Mouse (Mus musculus): Measurements from ENCODE around the gene Srgap1. TPM values are rescaled to one million over a fixed set of nuclear protein-coding genes. Genes with fewer than 3 reads are reported as not detected.

The Srgap1 gene
- polyA plus RNA-seq, 1 experiment from 2014 or later = 32.0 TPM

DNA sequence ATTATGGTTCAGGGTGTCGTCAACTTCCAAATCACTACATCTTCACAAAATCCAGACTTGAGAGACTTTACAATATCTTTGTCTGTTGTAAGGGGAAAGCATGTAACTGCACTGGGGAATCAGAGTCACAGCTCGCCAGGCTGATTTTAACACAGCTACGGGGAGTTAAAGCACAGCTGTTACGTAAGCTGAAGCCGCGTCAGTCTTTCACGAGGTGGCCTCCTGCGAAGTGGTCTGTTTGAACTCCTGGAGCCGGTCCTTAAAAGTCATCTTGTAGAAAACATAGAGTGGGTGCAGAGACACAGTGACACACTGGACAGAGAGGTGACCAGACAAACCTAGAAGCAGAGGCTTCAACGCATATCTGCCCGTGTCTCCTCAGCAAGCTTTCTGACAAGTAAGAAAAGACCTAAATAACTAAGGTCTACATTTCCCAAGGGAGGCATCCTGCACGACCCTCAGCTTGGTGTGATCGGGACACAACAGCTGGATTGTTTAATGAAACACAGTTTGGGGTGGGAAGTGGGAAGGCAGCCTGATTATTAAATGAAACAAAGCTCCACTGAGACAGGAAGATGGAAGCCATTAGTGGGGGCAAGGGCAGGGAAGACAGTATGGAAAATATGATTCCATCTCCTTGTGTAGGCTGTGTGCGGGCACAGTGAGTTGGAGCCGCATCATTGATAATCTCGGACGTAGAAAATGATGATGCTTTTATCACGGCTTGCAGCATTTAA lies 181.4 kb downstream of the Srgap1 start:
- no peak overlapping the region for H3K9ac ChIP-seq (replicated peaks; ENCODE audit: low read depth, low read length)
- no peak for ATAC-seq
- no peak overlapping the region for H3K4me3 ChIP-seq (replicated peaks; ENCODE audit: low read length)
- H3K4me1 ChIP-seq (replicated peaks; ENCODE audit: control insufficient read depth, insufficient read depth, low read length) = no peaks in the 10 kb centered on the region
- no peak overlapping the region for H3K4me2 ChIP-seq (ENCODE audit: low read length)
- 75% methylated on average over 18 of the region's 18 CpGs for WGBS
- no peaks in the 10 kb centered on the region; the same call in 1 of the 2 replicates for H3K9me3 ChIP-seq (ENCODE audit: control insufficient read depth, low read length)
- no peak overlapping the region for H3K27ac ChIP-seq (ENCODE audit: low read length)
- H3K27me3 ChIP-seq (replicated peaks; ENCODE audit: control insufficient read depth, insufficient read depth, low read length) = no peaks in the 10 kb centered on the region
- H3K36me3 ChIP-seq (ENCODE audit: control insufficient read depth, insufficient read depth) = peaks cover 12% of the 10 kb centered on the region

- H3K27ac ChIP-seq (ENCODE audit: low read length) = no peak overlapping the region
- H3K4me2 ChIP-seq (ENCODE audit: low read length) = no peak overlapping the region
- H3K36me3 ChIP-seq (ENCODE audit: control insufficient read depth, insufficient read depth) = no peaks in the 10 kb centered on the region
- H3K4me1 ChIP-seq (replicated peaks; ENCODE audit: control insufficient read depth, insufficient read depth, low read length) = peaks cover 5% of the 10 kb centered on the region; the same call in 1 of the 2 replicates
- no peaks in the 10 kb centered on the region for H3K9me3 ChIP-seq (ENCODE audit: control insufficient read depth, low read length)
- H3K27me3 ChIP-seq (replicated peaks; ENCODE audit: control insufficient read depth, insufficient read depth, low read length) = no peaks in the 10 kb centered on the region
- no peak for ATAC-seq
- 60% methylated on average over 2 of the region's 2 CpGs for WGBS
- no peak overlapping the region for H3K4me3 ChIP-seq (replicated peaks; ENCODE audit: low read length)
- no peak overlapping the region for H3K9ac ChIP-seq (replicated peaks; ENCODE audit: low read depth, low read length)
Observed at GRCm38 (mm10) chr10:121860924-121861323, 186.2 kb downstream of the Srgap1 start.

DNA sequence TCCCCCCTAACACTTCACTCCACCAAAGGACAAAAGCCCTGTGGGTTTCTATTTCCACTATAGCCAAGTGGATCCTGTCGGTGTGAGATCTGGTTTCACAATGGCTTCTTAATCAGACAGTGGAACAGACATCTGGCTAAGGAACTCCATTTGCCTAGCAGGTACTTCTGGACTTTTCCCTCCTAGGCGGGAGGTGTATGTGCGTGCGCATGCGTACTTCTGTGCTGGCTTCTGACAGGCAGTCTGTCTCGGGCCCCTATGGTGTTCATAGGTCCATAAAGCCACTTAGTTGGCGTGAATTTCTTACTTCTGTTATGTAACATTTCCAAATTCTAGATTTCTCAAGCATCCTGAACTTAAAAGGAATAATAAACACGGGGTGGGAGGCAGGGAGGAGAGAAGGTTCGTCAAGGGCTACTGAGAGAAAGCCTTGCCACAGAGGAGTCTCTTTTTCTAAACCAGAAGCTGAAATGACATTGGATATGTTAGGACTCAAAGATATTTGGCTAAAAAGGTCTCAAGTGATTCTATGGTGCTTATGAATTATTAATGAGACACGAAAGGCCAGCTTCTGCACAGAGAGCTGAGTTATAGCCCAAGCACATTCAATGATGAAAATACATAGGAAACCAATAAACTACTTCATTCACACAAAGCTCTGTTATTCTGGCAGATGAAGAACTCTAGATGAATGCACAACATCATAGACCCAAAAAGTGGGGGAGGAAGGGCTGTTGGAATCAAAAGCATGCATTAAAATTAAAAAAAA lies 187.1 kb downstream of the Srgap1 start:
- H3K4me1 ChIP-seq (replicated peaks; ENCODE audit: control insufficient read depth, insufficient read depth, low read length) = peaks cover 5% of the 10 kb centered on the region; the same call in 1 of the 2 replicates
- H3K4me3 ChIP-seq (replicated peaks; ENCODE audit: low read length) = no peak overlapping the region
- H3K27ac ChIP-seq (ENCODE audit: low read length) = no peak overlapping the region
- no peak for ATAC-seq
- no peaks in the 10 kb centered on the region for H3K27me3 ChIP-seq (replicated peaks; ENCODE audit: control insufficient read depth, insufficient read depth, low read length)
- H3K36me3 ChIP-seq (ENCODE audit: control insufficient read depth, insufficient read depth) = peaks cover 2% of the 10 kb centered on the region
- H3K9me3 ChIP-seq (ENCODE audit: control insufficient read depth, low read length) = no peaks in the 10 kb centered on the region
- H3K4me2 ChIP-seq (ENCODE audit: low read length) = no peak overlapping the region
- H3K9ac ChIP-seq (replicated peaks; ENCODE audit: low read depth, low read length) = no peak overlapping the region
- 55% methylated on average over 10 of the region's 10 CpGs for WGBS

GRCm38 (mm10) chr10:121858911-121859310 lies 188.2 kb downstream of the Srgap1 start:
- no peak overlapping the region for H3K4me3 ChIP-seq (replicated peaks; ENCODE audit: low read length)
- no peaks in the 10 kb centered on the region for H3K27me3 ChIP-seq (replicated peaks; ENCODE audit: control insufficient read depth, insufficient read depth, low read length)
- no peak for ATAC-seq
- WGBS = 69% methylated on average over 2 of the region's 2 CpGs
- H3K4me1 ChIP-seq (replicated peaks; ENCODE audit: control insufficient read depth, insufficient read depth, low read length) = peaks cover 5% of the 10 kb centered on the region; the same call in 1 of the 2 replicates
- peaks cover 2% of the 10 kb centered on the region for H3K36me3 ChIP-seq (ENCODE audit: control insufficient read depth, insufficient read depth)
- H3K27ac ChIP-seq (ENCODE audit: low read length) = no peak overlapping the region
- no peaks in the 10 kb centered on the region for H3K9me3 ChIP-seq (ENCODE audit: control insufficient read depth, low read length)
- H3K4me2 ChIP-seq (ENCODE audit: low read length) = no peak overlapping the region
- no peak overlapping the region for H3K9ac ChIP-seq (replicated peaks; ENCODE audit: low read depth, low read length)

- peaks cover 2% of the 10 kb centered on the region for H3K36me3 ChIP-seq (ENCODE audit: control insufficient read depth, insufficient read depth)
- H3K27me3 ChIP-seq (replicated peaks; ENCODE audit: control insufficient read depth, insufficient read depth, low read length) = no peaks in the 10 kb centered on the region
- no peak overlapping the region for H3K27ac ChIP-seq (ENCODE audit: low read length)
- no peak overlapping the region for H3K4me2 ChIP-seq (ENCODE audit: low read length)
- WGBS = 78% methylated on average over 1 of the region's 1 CpGs
- H3K4me1 ChIP-seq (replicated peaks; ENCODE audit: control insufficient read depth, insufficient read depth, low read length) = peaks cover 5% of the 10 kb centered on the region; the same call in 1 of the 2 replicates
- no peak overlapping the region for H3K4me3 ChIP-seq (replicated peaks; ENCODE audit: low read length)
- no peaks in the 10 kb centered on the region for H3K9me3 ChIP-seq (ENCODE audit: control insufficient read depth, low read length)
- ATAC-seq = no peak
- no peak overlapping the region for H3K9ac ChIP-seq (replicated peaks; ENCODE audit: low read depth, low read length)
Observed at GRCm38 (mm10) chr10:121858086-121858485, 189.0 kb downstream of the Srgap1 start.

- no peaks in the 10 kb centered on the region for H3K9me3 ChIP-seq (ENCODE audit: control insufficient read depth, low read length)
- 85% methylated on average over 7 of the region's 7 CpGs for WGBS
- H3K27me3 ChIP-seq (replicated peaks; ENCODE audit: control insufficient read depth, insufficient read depth, low read length) = no peaks in the 10 kb centered on the region
- no peak overlapping the region for H3K27ac ChIP-seq (ENCODE audit: low read length)
- no peak overlapping the region for H3K4me2 ChIP-seq (ENCODE audit: low read length)
- peaks cover 2% of the 10 kb centered on the region for H3K36me3 ChIP-seq (ENCODE audit: control insufficient read depth, insufficient read depth)
- no peak overlapping the region for H3K4me3 ChIP-seq (replicated peaks; ENCODE audit: low read length)
- no peak for ATAC-seq
- no peak overlapping the region for H3K9ac ChIP-seq (replicated peaks; ENCODE audit: low read depth, low read length)
- H3K4me1 ChIP-seq (replicated peaks; ENCODE audit: control insufficient read depth, insufficient read depth, low read length) = peaks cover 5% of the 10 kb centered on the region; the same call in 1 of the 2 replicates
Observed at GRCm38 (mm10) chr10:121855863-121856446, 191.2 kb downstream of the Srgap1 start.

DNA sequence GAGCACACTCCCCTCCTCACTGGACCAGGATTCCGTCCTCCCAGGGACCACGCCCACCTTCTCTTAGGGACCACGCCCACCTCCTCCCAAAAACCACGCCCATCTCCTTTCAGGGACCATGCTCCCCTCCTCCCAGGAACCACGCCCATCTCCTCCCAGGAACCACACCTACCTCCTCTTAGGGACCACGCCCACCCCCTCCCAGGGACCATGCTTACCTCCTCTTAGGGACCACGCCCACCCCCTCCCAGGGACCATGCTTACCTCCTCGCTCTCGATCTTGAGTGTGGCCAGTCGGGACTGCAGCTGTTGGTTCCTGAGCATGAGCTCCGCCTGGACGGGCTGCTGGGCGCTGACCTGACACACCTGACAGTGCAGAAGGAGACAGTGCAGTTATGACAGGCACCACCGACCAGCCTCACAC lies 193.7 kb downstream of the Srgap1 start:
- Histone ChIP-seq H3K27me3 (replicated peaks; ENCODE audit: control insufficient read depth, insufficient read depth, low read length) (no peaks in the 10 kb centered on the region), H3K27ac (ENCODE audit: low read length) (no peak overlapping the region), H3K4me1 (replicated peaks; ENCODE audit: control insufficient read depth, insufficient read depth, low read length) (0 out of 2 replicates have a peak, but pooled peaks cover 5% of the 10 kb centered on the region), H3K9ac (replicated peaks; ENCODE audit: low read depth, low read length) (no peak overlapping the region), H3K36me3 (ENCODE audit: control insufficient read depth, insufficient read depth) (peaks cover 5% of the 10 kb centered on the region), H3K4me2 (ENCODE audit: low read length) (no peak overlapping the region), H3K9me3 (ENCODE audit: control insufficient read depth, low read length) (no peaks in the 10 kb centered on the region), H3K4me3 (replicated peaks; ENCODE audit: low read length) (no peak overlapping the region)
- WGBS = 31% methylated on average over 14 of the region's 14 CpGs
- no peak for ATAC-seq

DNA sequence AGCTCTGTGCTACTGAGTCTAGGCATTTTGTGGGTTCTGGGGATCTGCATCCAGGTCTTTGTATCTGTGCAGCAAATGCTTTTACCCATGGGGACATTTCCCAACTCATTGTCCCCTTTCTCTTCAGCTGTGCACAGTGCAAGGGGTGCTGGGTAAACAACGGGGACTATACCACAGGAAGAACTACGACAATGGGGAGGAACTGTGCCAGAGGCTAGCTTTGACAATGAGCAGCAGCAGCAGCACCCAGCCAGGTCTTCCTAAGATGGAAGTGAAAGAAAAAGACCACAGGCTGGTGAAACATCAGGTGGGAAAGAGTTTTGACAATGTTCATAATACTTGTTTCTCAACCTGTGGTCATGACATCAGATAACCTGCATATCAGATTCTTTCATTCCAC lies 197.6 kb downstream of the Srgap1 start:
- Histone ChIP-seq H3K4me1 (replicated peaks; ENCODE audit: control insufficient read depth, insufficient read depth, low read length) (peaks cover 3% of the 10 kb centered on the region; the same call in 1 of the 2 replicates), H3K9me3 (ENCODE audit: control insufficient read depth, low read length) (no peaks in the 10 kb centered on the region), H3K27ac (ENCODE audit: low read length) (no peak overlapping the region), H3K4me3 (replicated peaks; ENCODE audit: low read length) (no peak overlapping the region), H3K27me3 (replicated peaks; ENCODE audit: control insufficient read depth, insufficient read depth, low read length) (no peaks in the 10 kb centered on the region), H3K4me2 (ENCODE audit: low read length) (no peak overlapping the region), H3K9ac (replicated peaks; ENCODE audit: low read depth, low read length) (no peak overlapping the region), H3K36me3 (ENCODE audit: control insufficient read depth, insufficient read depth) (peaks cover 3% of the 10 kb centered on the region; the same call in 1 of the 2 replicates)
- no peak for ATAC-seq
- 86% methylated on average over 2 of the region's 2 CpGs for whole genome bisulfite sequencing

DNA sequence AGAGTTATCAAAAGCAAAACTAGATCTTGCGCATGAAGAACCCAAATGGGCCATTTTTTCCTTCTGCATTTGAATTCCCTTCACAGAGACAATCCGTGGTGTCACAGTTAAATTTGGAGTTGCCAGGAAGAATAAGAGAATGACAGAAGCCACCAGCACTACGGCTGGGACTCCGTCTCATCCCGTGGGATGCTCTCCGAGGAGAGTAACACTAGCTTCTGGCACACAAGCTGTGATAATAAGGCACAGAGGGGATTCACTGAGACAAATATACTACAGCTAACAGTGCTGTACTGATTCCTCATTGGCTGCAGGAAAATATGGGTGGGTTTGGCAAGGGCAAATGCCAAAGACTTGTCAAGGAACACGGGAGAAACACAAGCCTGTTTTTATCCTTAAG lies 201.4 kb downstream of the Srgap1 start:
- Histone ChIP-seq H3K27ac (ENCODE audit: low read length) (peak overlapping the region; percentile 37), H3K27me3 (replicated peaks; ENCODE audit: control insufficient read depth, insufficient read depth, low read length) (no peaks in the 10 kb centered on the region), H3K4me3 (replicated peaks; ENCODE audit: low read length) (no peak overlapping the region), H3K4me2 (ENCODE audit: low read length) (no peak overlapping the region), H3K36me3 (ENCODE audit: control insufficient read depth, insufficient read depth) (peaks cover 3% of the 10 kb centered on the region; the same call in 1 of the 2 replicates), H3K9me3 (ENCODE audit: control insufficient read depth, low read length) (no peaks in the 10 kb centered on the region), H3K4me1 (replicated peaks; ENCODE audit: control insufficient read depth, insufficient read depth, low read length) (peaks cover 8% of the 10 kb centered on the region), H3K9ac (replicated peaks; ENCODE audit: low read depth, low read length) (no peak overlapping the region)
- WGBS = 64% methylated on average over 7 of the region's 7 CpGs
- ATAC-seq = peak; percentile 60; the same call in 1 of the 2 replicates
